Mouse (Mus musculus) kidney, adult 2 months (tissue): ENCODE results near the gene Pet117. TPM values are rescaled to one million over a fixed set of nuclear protein-coding genes. Genes with fewer than 3 reads are reported as not detected.

Experiments
- DNase-seq: peaks from one replicate; pipeline ENCODE4 v3.0.0; 2021
- H3K27ac ChIP-seq: fragments of 200-500 bp; 2 replicates; pipeline ENCODE4 v1.5.1; 2012; ENCODE audit warnings: low read depth, low read length, control low read depth, inconsistent platforms; ENCODE audit not compliant: insufficient read depth
- H3K27me3 ChIP-seq: fragments of 200-500 bp; replicated peaks from 2 replicates; pipeline ENCODE4 v1.6.1; 2012; ENCODE audit warnings: mild to moderate bottlenecking, moderate library complexity, low read length, inconsistent platforms; ENCODE audit not compliant: control insufficient read depth, insufficient read depth
- H3K36me3 ChIP-seq: fragments of 200-500 bp; 2 replicates; pipeline ENCODE4 v1.6.1; 2012; ENCODE audit warnings: mild to moderate bottlenecking, moderate library complexity, low read length, inconsistent platforms; ENCODE audit not compliant: control insufficient read depth, insufficient read depth
- H3K4me1 ChIP-seq: fragments of 200-500 bp; 2 replicates; pipeline ENCODE4 v1.6.1; 2011; ENCODE audit warnings: low read length; ENCODE audit not compliant: control insufficient read depth, insufficient read depth
- H3K4me3 ChIP-seq: fragments of 200-500 bp; 2 replicates; pipeline ENCODE4 v1.5.1; 2011; ENCODE audit warnings: mild to moderate bottlenecking, low read depth, low read length, control low read depth; ENCODE audit not compliant: insufficient read depth
- CTCF ChIP-seq: fragments of 200-500 bp; conservative IDR thresholded peaks from 2 replicates; pipeline ENCODE4 v1.5.1; 2011; ENCODE audit warnings: low read depth, mild to moderate bottlenecking, control low read depth, low read length, moderate library complexity, mixed read lengths; ENCODE audit not compliant: insufficient read depth, insufficient read length
- POLR2A ChIP-seq: fragments of 200-500 bp; IDR thresholded peaks from one replicate; pipeline ENCODE4 v1.6.1; 2011; ENCODE audit warnings: low read depth, low read length, control low read depth
- WGBS: fragments of 180-500 bp; shearing (Covaris S2); methylation state at CpG from one replicate; pipeline ENCODE4 v1.1.7; 2018; 5-methylcytosine and 5-hydroxymethylcytosine counted together
- polyA plus RNA-seq: library from polyadenylated mRNA; depleted of rRNA; stranded (reverse); fragments of >200 nt; gene quantifications from 2 replicates; pipeline ENCODE4 v1.2.3, GENCODE M21; 2012; rRNA removed

Pet117 gene
- polyA plus RNA-seq: not detected in 2 replicates

- Histone ChIP-seq H3K4me1 (peaks cover 7% of the 10 kb centered on the region), H3K27ac (peak within 1 kb of the TSS; percentile 98), H3K4me3 (peak within 1 kb of the TSS; percentile 100), H3K36me3 (peaks cover 4% of the 10 kb centered on the region), H3K27me3 (no peaks in the 10 kb centered on the region)
- peak; percentile 98 for DNase-seq
- TF ChIP-seq CTCF (no peak), POLR2A (peak; percentile 54)
- WGBS: 5% methylated on average over 36 of the region's 38 CpGs
These were observed at the start of gene Pet117, which contains the start of gene Kat14 for GRCm38 (mm10) chr2:144368400-144369019. Gene Pet117, plus strand, starts transcription at chr2:144368996. Gene Kat14, plus strand, starts transcription at chr2:144368983.

- H3K27me3 ChIP-seq: no peaks in the 10 kb centered on the region
- no peak overlapping the region for H3K27ac ChIP-seq
- DNase-seq: no peak
- no peak for TF ChIP-seq POLR2A
- TF ChIP-seq CTCF: no peak
- H3K36me3 ChIP-seq: no peaks in the 10 kb centered on the region
- WGBS: 70% methylated on average over 3 of the region's 3 CpGs
- H3K4me3 ChIP-seq: no peak overlapping the region
- no peaks in the 10 kb centered on the region for H3K4me1 ChIP-seq
These were observed 44.6 kb upstream of the Pet117 start for GRCm38 (mm10) chr2:144324218-144324617.

GRCm38 (mm10) chr2:144329451-144329850, 39.3 kb upstream of the Pet117 start:
- WGBS: 20% methylated on average over 9 of the region's 10 CpGs
- Histone ChIP-seq H3K27ac (no peak overlapping the region), H3K4me3 (no peak overlapping the region), H3K27me3 (peaks cover 4% of the 10 kb centered on the region; the same call in 1 of the 2 replicates), H3K4me1 (no peaks in the 10 kb centered on the region; the same call in 1 of the 2 replicates), H3K36me3 (no peaks in the 10 kb centered on the region)
- TF ChIP-seq POLR2A (no peak), CTCF (no peak)
- DNase-seq: no peak

DNA sequence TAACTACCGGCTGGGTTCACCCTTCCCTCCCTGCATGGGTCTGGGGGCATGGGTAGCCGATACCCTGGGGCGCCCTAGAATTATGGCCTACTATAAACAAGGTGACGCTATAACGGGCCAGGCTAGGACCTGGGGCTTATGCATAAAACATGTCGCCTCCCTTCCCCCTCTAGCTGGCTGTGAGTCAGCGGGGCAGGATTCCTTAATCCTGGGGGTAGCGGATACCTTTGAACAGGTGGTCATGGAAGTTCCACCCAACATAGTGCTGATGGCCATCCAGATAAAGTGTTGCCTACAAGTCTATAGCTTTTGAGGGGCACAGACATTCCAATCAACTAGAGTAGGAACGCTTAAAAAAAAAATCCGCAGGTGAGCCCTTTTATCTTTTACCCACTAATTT, 38.9 kb upstream of the Pet117 start:
- no peak overlapping the region for H3K4me3 ChIP-seq
- no peaks in the 10 kb centered on the region; the same call in 1 of the 2 replicates for H3K4me1 ChIP-seq
- H3K36me3 ChIP-seq: no peaks in the 10 kb centered on the region
- TF ChIP-seq CTCF (no peak), POLR2A (no peak)
- WGBS: 15% methylated on average over 10 of the region's 10 CpGs
- peaks cover 4% of the 10 kb centered on the region; the same call in 1 of the 2 replicates for H3K27me3 ChIP-seq
- no peak overlapping the region for H3K27ac ChIP-seq
- peak; percentile 15 for DNase-seq

GRCm38 (mm10) chr2:144330352-144330959, 38.3 kb upstream of the Pet117 start:
- Histone ChIP-seq H3K36me3 (no peaks in the 10 kb centered on the region), H3K27me3 (peaks cover 4% of the 10 kb centered on the region; the same call in 1 of the 2 replicates), H3K4me3 (peak overlapping the region; percentile 65), H3K27ac (no peak overlapping the region), H3K4me1 (no peaks in the 10 kb centered on the region; the same call in 1 of the 2 replicates)
- TF ChIP-seq POLR2A: no peak
- TF ChIP-seq CTCF: no peak
- no peak for DNase-seq
- 2% methylated on average over 41 of the region's 41 CpGs for WGBS

DNA sequence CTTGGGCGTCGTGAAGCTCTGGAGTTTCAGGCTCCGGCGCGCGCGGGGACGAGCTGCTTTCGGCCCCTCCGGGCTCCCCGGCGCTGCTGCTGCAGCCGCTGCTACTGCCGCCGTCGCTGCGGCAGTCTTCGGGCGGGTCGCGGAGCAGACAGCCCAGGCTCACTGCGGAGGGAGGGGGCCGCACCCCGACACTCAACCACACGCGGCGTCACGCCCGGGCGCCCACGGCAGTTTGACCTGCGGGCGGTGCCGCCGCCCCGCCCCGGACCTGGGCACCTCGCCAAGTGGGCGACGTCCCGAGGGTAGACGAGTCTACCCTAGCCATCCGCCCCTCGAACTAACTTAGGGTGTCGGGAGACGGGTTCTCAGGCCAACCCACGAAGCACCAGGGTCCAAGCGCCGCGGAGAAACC, 37.8 kb upstream of the Pet117 start:
- no peak for TF ChIP-seq CTCF
- no peak for TF ChIP-seq POLR2A
- Histone ChIP-seq H3K27ac (peak overlapping the region; percentile 3), H3K36me3 (no peaks in the 10 kb centered on the region), H3K4me3 (peak overlapping the region; percentile 65), H3K27me3 (peaks cover 4% of the 10 kb centered on the region; the same call in 1 of the 2 replicates), H3K4me1 (no peaks in the 10 kb centered on the region; the same call in 1 of the 2 replicates)
- DNase-seq: peak; percentile 65
- under 1% methylated on average over 50 of the region's 50 CpGs for WGBS
